Mouse (Mus musculus) liver, adult 2 months (tissue): ENCODE results near the gene Galm. TPM values are rescaled to one million over a fixed set of nuclear protein-coding genes. Genes with fewer than 3 reads are reported as not detected.

Source experiments
- DNase-seq: peaks from one replicate; pipeline ENCODE4 v3.0.0-alpha.2; 2011; ENCODE audit warnings: low read depth, low spot score; ENCODE audit errors: extremely low read depth
- H3K27ac ChIP-seq: fragments of 200-500 bp; replicated peaks from 2 replicates; pipeline ENCODE4 v1.5.1; 2012; ENCODE audit warnings: low read depth, mild to moderate bottlenecking, control low read depth, inconsistent platforms, low read length; ENCODE audit not compliant: insufficient read depth
- H3K27me3 ChIP-seq: fragments of 200-500 bp; 2 replicates; pipeline ENCODE4 v1.6.1; 2012; ENCODE audit warnings: mild to moderate bottlenecking, moderate library complexity, low read length, inconsistent platforms; ENCODE audit not compliant: control insufficient read depth, insufficient read depth
- H3K36me3 ChIP-seq: fragments of 200-500 bp; 2 replicates; pipeline ENCODE4 v1.6.1; 2012; ENCODE audit warnings: low read length, inconsistent platforms; ENCODE audit not compliant: control insufficient read depth, insufficient read depth
- H3K4me1 ChIP-seq: fragments of 200-500 bp; 2 replicates; pipeline ENCODE4 v1.6.1; 2011; ENCODE audit warnings: low read length; ENCODE audit not compliant: control insufficient read depth, insufficient read depth
- H3K4me3 ChIP-seq: fragments of 200-500 bp; 2 replicates; pipeline ENCODE4 v1.5.1; 2011; ENCODE audit warnings: low read depth, mild to moderate bottlenecking, control low read depth, low read length, moderate library complexity; ENCODE audit not compliant: insufficient read depth
- H3K79me2 ChIP-seq: fragments of 200-500 bp; 2 replicates; pipeline ENCODE4 v1.6.1; 2012; ENCODE audit warnings: inconsistent platforms, mild to moderate bottlenecking, low read length, moderate library complexity; ENCODE audit not compliant: control insufficient read depth, insufficient read depth
- H3K9ac ChIP-seq: fragments of 200-500 bp; 2 replicates; pipeline ENCODE4 v1.6.1; 2012; ENCODE audit warnings: low read depth, mild to moderate bottlenecking, control low read depth, inconsistent platforms, low read length
- CTCF ChIP-seq: fragments of 200-500 bp; IDR thresholded peaks from 2 replicates; pipeline ENCODE4 v1.5.1; 2011; ENCODE audit warnings: low read depth, low read length, control low read depth
- POLR2A ChIP-seq: fragments of 200-500 bp; IDR thresholded peaks from 2 replicates; pipeline ENCODE4 v1.6.1; 2011; ENCODE audit warnings: low read length, control low read depth; ENCODE audit not compliant: insufficient read depth; ENCODE audit errors: extremely low read depth
- WGBS: fragments of 180-500 bp; shearing (Covaris S2); methylation state at CpG from one replicate; pipeline ENCODE4 v1.1.7; 2018; 5-methylcytosine and 5-hydroxymethylcytosine counted together
- polyA plus RNA-seq: library from polyadenylated mRNA; depleted of rRNA; stranded (reverse); fragments of >200 nt; gene quantifications from 2 replicates; pipeline ENCODE4 v1.2.3, GENCODE M21; 2012
- total RNA-seq: library from RNA; depleted of rRNA; stranded (reverse); fragments of >200 nt; gene quantifications from 2 replicates; pipeline ENCODE4 v1.2.3, GENCODE M21; 2014

Galm gene
- total and polyA plus RNA-seq, 2 experiments, result 68.6 to 81.2 TPM

DNA sequence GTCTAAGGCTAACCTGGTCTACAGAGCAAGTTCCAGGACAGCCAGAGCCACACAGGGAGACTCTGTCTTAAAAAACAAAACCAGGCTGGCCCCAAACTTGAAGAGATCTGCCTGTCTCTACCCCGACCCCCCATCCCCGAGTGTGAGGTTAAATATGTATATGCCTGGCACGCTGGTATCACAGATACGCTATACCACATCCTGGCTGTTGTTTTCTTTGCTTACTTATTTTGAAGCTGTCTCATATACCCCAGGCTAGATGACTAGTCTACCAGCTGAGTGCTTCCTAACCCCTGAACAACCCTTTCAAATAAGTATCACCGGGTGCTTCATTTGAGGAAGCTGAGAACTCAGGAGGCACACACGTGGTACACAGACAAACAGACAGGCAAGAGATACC is 42.5 kb downstream of the Galm start:
- Histone ChIP-seq H3K79me2 (peaks cover 3% of the 10 kb centered on the region; the same call in 1 of the 2 replicates), H3K9ac (no peak overlapping the region), H3K4me3 (no peak overlapping the region), H3K4me1 (peaks cover 19% of the 10 kb centered on the region), H3K27ac (no peak overlapping the region), H3K27me3 (no peaks in the 10 kb centered on the region), H3K36me3 (peaks cover 3% of the 10 kb centered on the region; the same call in 1 of the 2 replicates)
- 92% methylated on average over 6 of the region's 6 CpGs for WGBS
- TF ChIP-seq CTCF, result no peak
- no peak for TF ChIP-seq POLR2A
- no peak for DNase-seq

DNA sequence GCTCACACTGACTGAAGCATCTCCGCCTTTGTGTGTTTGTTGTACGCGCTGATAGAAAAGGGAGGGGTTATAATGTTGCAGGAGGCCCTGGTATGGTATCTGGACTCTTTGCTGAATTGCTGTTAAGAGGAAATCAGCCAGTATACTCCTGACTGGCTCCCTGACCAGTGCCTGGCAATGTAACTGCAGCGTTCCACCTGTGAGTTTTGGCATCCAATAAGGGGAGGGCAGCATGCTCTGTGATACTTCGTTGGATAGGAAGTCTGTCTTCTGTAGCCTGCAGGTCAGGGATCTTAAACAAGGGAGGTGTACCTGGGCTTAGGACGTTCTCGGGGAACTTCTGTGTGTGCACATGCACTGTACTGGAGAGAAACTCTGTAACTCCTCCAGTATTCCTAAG is 43.7 kb downstream of the Galm start:
- no peak for TF ChIP-seq CTCF
- TF ChIP-seq POLR2A, result no peak
- H3K27me3 ChIP-seq, result no peaks in the 10 kb centered on the region
- H3K27ac ChIP-seq, result peak overlapping the region; percentile 10; the same call in 1 of the 2 replicates
- H3K79me2 ChIP-seq, result peaks cover 3% of the 10 kb centered on the region; the same call in 1 of the 2 replicates
- no peak overlapping the region for H3K9ac ChIP-seq
- H3K4me1 ChIP-seq, result peaks cover 19% of the 10 kb centered on the region
- no peak overlapping the region for H3K4me3 ChIP-seq
- DNase-seq, result peak; percentile 72
- H3K36me3 ChIP-seq, result peaks cover 3% of the 10 kb centered on the region; the same call in 1 of the 2 replicates
- 42% methylated on average over 7 of the region's 7 CpGs for WGBS

DNA sequence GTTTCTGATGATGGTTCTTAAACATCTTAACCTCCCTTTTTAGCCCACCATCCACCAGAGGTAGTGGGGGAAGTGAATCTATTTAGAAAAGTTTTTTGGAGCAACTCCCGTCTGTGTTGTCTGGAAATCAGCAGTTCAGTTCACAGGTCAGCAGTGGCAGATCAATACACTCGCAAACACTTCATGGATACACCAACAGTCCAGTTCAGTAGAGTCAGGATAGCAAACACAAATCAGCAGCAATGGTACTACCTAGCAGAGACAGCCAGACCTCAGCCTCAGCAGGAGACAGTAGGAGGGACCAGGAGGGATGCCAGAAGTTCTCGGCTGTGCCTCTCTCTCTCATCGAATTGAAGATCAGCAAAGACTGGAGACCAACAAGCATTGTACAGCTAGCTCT is 44.7 kb downstream of the Galm start:
- H3K36me3 ChIP-seq, result peaks cover 3% of the 10 kb centered on the region; the same call in 1 of the 2 replicates

DNA sequence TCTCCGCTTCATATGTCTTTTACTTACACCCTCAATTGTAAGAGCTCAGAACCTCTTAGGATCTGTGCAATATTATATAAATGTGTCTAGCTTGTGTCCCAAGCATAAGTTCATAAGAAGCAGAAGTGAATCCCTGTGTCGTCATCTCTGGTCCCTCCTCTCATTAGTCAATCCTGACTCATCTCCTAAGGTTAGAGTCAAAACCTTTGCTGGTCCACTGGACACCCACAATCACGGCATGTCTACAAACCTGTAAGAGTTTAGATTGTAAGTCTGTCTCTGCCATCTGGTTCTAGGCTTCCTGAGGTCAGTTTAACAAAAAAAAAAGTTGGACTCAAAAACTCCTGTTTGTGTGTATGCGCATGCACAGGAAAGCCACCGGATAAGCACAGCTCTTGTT is 45.5 kb downstream of the Galm start:
- WGBS, result 75% methylated on average over 5 of the region's 5 CpGs
- no peak for TF ChIP-seq POLR2A
- TF ChIP-seq CTCF, result no peak
- Histone ChIP-seq H3K9ac (no peak overlapping the region), H3K4me3 (no peak overlapping the region), H3K27ac (no peak overlapping the region), H3K79me2 (peaks cover 3% of the 10 kb centered on the region; the same call in 1 of the 2 replicates), H3K36me3 (peaks cover 3% of the 10 kb centered on the region; the same call in 1 of the 2 replicates), H3K27me3 (no peaks in the 10 kb centered on the region), H3K4me1 (peaks cover 14% of the 10 kb centered on the region)
- DNase-seq, result no peak

More for the DNA sequence above, 44.7 kb downstream of the Galm start:
- TF ChIP-seq CTCF (no peak), POLR2A (no peak)
- Histone ChIP-seq H3K27me3 (no peaks in the 10 kb centered on the region), H3K4me1 (peaks cover 19% of the 10 kb centered on the region), H3K79me2 (peaks cover 3% of the 10 kb centered on the region; the same call in 1 of the 2 replicates), H3K4me3 (no peak overlapping the region), H3K9ac (no peak overlapping the region), H3K27ac (peak overlapping the region; percentile 43; the same call in 1 of the 2 replicates)
- 31% methylated on average over 4 of the region's 4 CpGs for WGBS
- DNase-seq, result peak; percentile 96

DNA sequence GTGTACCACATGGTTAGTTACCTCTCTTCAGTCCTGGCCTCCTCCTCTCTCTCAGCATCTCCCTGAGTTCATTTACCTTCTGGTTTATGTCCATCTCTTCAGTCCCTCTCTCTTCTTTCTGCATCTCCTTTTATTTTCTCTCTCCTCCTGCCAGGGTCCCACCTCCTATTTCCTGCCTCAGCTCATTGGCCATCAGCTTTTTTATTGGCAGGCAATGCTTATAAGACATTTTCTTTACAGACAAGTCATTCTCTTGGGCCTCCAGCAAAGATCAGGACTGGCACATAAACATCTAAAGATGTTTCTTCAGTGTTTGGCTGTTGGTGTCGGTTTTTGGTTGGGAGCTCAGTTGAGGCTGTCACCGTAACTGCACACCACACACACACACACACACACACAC is 46.4 kb downstream of the Galm start:
- Histone ChIP-seq H3K79me2 (peaks cover 3% of the 10 kb centered on the region; the same call in 1 of the 2 replicates), H3K4me1 (peaks cover 11% of the 10 kb centered on the region; the same call in 1 of the 2 replicates), H3K27me3 (no peaks in the 10 kb centered on the region), H3K4me3 (no peak overlapping the region), H3K27ac (no peak overlapping the region), H3K9ac (no peak overlapping the region), H3K36me3 (peaks cover 3% of the 10 kb centered on the region; the same call in 1 of the 2 replicates)
- no peak for DNase-seq
- TF ChIP-seq POLR2A (no peak), CTCF (no peak)
- 98% methylated on average over 2 of the region's 2 CpGs for WGBS

DNA sequence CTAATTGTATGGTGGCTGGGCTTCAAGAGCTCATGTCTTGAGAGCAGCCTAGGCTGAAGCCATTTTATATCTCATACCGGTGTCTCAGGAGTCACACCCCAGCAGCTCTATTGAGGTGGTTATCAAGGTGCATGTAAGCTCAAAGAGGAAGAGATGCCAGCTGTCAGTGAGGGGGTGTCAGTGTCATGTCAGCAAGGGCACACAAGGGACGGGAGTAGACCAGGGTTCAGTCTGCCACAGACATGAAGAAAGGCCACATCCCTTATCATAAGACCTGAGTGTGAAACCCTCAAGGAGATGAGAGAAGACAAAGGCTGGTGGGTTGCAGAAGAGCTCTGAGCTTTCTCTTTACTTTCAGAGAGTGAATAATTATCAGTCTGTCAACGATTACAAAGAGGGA is 46.9 kb downstream of the Galm start:
- WGBS, result 79% methylated on average over 3 of the region's 3 CpGs
- Histone ChIP-seq H3K4me3 (no peak overlapping the region), H3K9ac (no peak overlapping the region), H3K4me1 (peaks cover 11% of the 10 kb centered on the region; the same call in 1 of the 2 replicates), H3K36me3 (peaks cover 3% of the 10 kb centered on the region; the same call in 1 of the 2 replicates), H3K27ac (no peak overlapping the region), H3K79me2 (peaks cover 3% of the 10 kb centered on the region; the same call in 1 of the 2 replicates), H3K27me3 (no peaks in the 10 kb centered on the region)
- TF ChIP-seq CTCF (no peak), POLR2A (no peak)
- DNase-seq, result no peak
